Mouse (Mus musculus) ES-Bruce4 (cell line): ENCODE data around the gene Fkbp6. TPM values are rescaled to one million over a fixed set of nuclear protein-coding genes. Genes with fewer than 3 reads are reported as not detected.

ENCODE experiments used
- H3K27ac ChIP-seq: 2 replicates; pipeline ENCODE4 v1.5.1; 2012; ENCODE audit warnings: low read length, inconsistent platforms; ENCODE audit not compliant: insufficient read depth
- H3K27me3 ChIP-seq: 2 replicates; pipeline ENCODE4 v1.6.1; 2012; ENCODE audit warnings: mild to moderate bottlenecking, low read length, inconsistent platforms; ENCODE audit not compliant: control insufficient read depth, poor library complexity, insufficient read depth, severe bottlenecking
- H3K36me3 ChIP-seq: 2 replicates; pipeline ENCODE4 v1.6.1; 2012; ENCODE audit warnings: inconsistent platforms, mild to moderate bottlenecking, low read length, moderate library complexity; ENCODE audit not compliant: control insufficient read depth, poor library complexity, insufficient read depth, severe bottlenecking
- H3K4me1 ChIP-seq: one replicate; pipeline ENCODE4 v1.8.1; 2011; ENCODE audit warnings: low read length; ENCODE audit not compliant: control insufficient read depth, insufficient read depth
- H3K4me3 ChIP-seq: 2 replicates; pipeline ENCODE4 v1.5.1; 2011; ENCODE audit warnings: low read depth, mild to moderate bottlenecking, low read length
- H3K9ac ChIP-seq: 2 replicates; pipeline ENCODE4 v1.6.1; 2012; ENCODE audit warnings: low read depth, mild to moderate bottlenecking, inconsistent platforms; ENCODE audit not compliant: poor library complexity, severe bottlenecking
- H3K9me3 ChIP-seq: replicated peaks from 2 replicates; pipeline ENCODE4 v1.6.1; 2012; ENCODE audit warnings: mild to moderate bottlenecking, low read length, inconsistent platforms; ENCODE audit not compliant: control insufficient read depth, poor library complexity, insufficient read depth, severe bottlenecking
- CTCF ChIP-seq: IDR thresholded peaks from one replicate; pipeline ENCODE4 v1.8.1; 2011; ENCODE audit warnings: low read depth, low read length
- EP300 ChIP-seq: IDR thresholded peaks from 2 replicates; pipeline ENCODE4 v1.6.1; 2011; ENCODE audit warnings: low read depth, low read length; ENCODE audit not compliant: insufficient read depth
- POLR2A ChIP-seq: IDR thresholded peaks from one replicate; pipeline ENCODE4 v1.8.1; 2011; ENCODE audit warnings: low read length; ENCODE audit not compliant: insufficient read depth
- polyA plus RNA-seq: library from polyadenylated mRNA; stranded (reverse); fragments of >200 nt; gene quantifications from 2 replicates; pipeline ENCODE4 v1.2.4, GENCODE M21; 2011; ENCODE audit warnings: low read depth; ENCODE audit not compliant: missing spikeins, insufficient read depth, insufficient read length

Gene Fkbp6
- polyA plus RNA-seq, 1 experiment, result 0.49 TPM

- no peak overlapping the region for H3K27ac ChIP-seq
- H3K4me1 ChIP-seq, result peaks cover 2% of the 10 kb centered on the region
- TF ChIP-seq CTCF (no peak), POLR2A (no peak), EP300 (no peak)
- H3K9me3 ChIP-seq, result no peaks in the 10 kb centered on the region
- no peak overlapping the region for H3K4me3 ChIP-seq
- no peaks in the 10 kb centered on the region for H3K27me3 ChIP-seq
- no peak overlapping the region for H3K9ac ChIP-seq
- peaks cover 29% of the 10 kb centered on the region for H3K36me3 ChIP-seq
Measured at GRCm38 (mm10) chr5:135246531-135246930, 103.3 kb downstream of the Fkbp6 start.

GRCm38 (mm10) chr5:135243166-135243565 is 106.7 kb downstream of the Fkbp6 start:
- TF ChIP-seq EP300 (no peak), POLR2A (no peak), CTCF (no peak)
- no peak overlapping the region for H3K4me3 ChIP-seq
- no peaks in the 10 kb centered on the region for H3K4me1 ChIP-seq
- no peaks in the 10 kb centered on the region for H3K27me3 ChIP-seq
- H3K9ac ChIP-seq, result no peak overlapping the region
- no peak overlapping the region for H3K27ac ChIP-seq
- no peaks in the 10 kb centered on the region for H3K9me3 ChIP-seq
- peaks cover 58% of the 10 kb centered on the region for H3K36me3 ChIP-seq

GRCm38 (mm10) chr5:135242608-135243007 is 107.2 kb downstream of the Fkbp6 start:
- Histone ChIP-seq H3K27me3 (no peaks in the 10 kb centered on the region), H3K4me3 (no peak overlapping the region), H3K36me3 (peaks cover 63% of the 10 kb centered on the region), H3K9me3 (no peaks in the 10 kb centered on the region), H3K27ac (no peak overlapping the region), H3K4me1 (no peaks in the 10 kb centered on the region), H3K9ac (no peak overlapping the region)
- TF ChIP-seq CTCF (no peak), EP300 (no peak), POLR2A (no peak)

- H3K27me3 ChIP-seq, result no peaks in the 10 kb centered on the region
- peaks cover 68% of the 10 kb centered on the region for H3K36me3 ChIP-seq
- no peak overlapping the region for H3K27ac ChIP-seq
- TF ChIP-seq CTCF (no peak), POLR2A (no peak), EP300 (no peak)
- H3K4me3 ChIP-seq, result no peak overlapping the region
- H3K9me3 ChIP-seq, result no peaks in the 10 kb centered on the region
- no peaks in the 10 kb centered on the region for H3K4me1 ChIP-seq
- H3K9ac ChIP-seq, result no peak overlapping the region
Measured at GRCm38 (mm10) chr5:135242136-135242535, 107.7 kb downstream of the Fkbp6 start.

Other genes starting within 250 kb of the Fkbp6 start
- 28.2 and 32.4 TPM in 2 replicates for gene Tbl2, start 200.4 kb downstream of the Fkbp6 start, polyA plus RNA-seq
- 19.5 and 24.0 TPM in 2 replicates for gene Bcl7b, start 181.8 kb downstream of the Fkbp6 start, polyA plus RNA-seq
- 84.9 and 86.6 TPM in 2 replicates for gene Baz1b, start 162.8 kb downstream of the Fkbp6 start, polyA plus RNA-seq
- 2.8 and 3.0 TPM in 2 replicates for gene Fzd9, start 98.8 kb downstream of the Fkbp6 start, polyA plus RNA-seq
- not detected in 2 replicates for gene Trim50, start 3.3 kb upstream of the Fkbp6 start, polyA plus RNA-seq
- 18.8 and 21.8 TPM in 2 replicates for gene Nsun5, start 19.9 kb upstream of the Fkbp6 start, polyA plus RNA-seq
- gene Pom121, start 44.5 kb upstream of the Fkbp6 start, polyA plus RNA-seq, result 68.9 and 71.8 TPM in 2 replicates
- gene Hip1, start 195.1 kb upstream of the Fkbp6 start, polyA plus RNA-seq, result 51.6 and 63.2 TPM in 2 replicates
- not detected in 2 replicates for gene Ccl26, start 213.5 kb upstream of the Fkbp6 start, polyA plus RNA-seq
- gene Ccl24, start 223.0 kb upstream of the Fkbp6 start, polyA plus RNA-seq, result not detected in 2 replicates